Mouse (Mus musculus): Measurements from ENCODE around the gene Bpifa6. TPM values are rescaled to one million over a fixed set of nuclear protein-coding genes. Genes with fewer than 3 reads are reported as not detected.
"Not testable (repeated sequence)": the region's sequence is repeated elsewhere in the genome, so short reads cannot be mapped to it uniquely, and the experiment has no call there.

Gene Bpifa6
- polyA plus RNA-seq, 1 experiment from 2014 or later: not detected

GRCm38 (mm10) chr2:154005734-154006133 lies 31.0 kb downstream of the Bpifa6 start:
- H3K27ac ChIP-seq (ENCODE audit: low read depth, low read length): no peak overlapping the region
- WGBS: 81% methylated on average over 4 of the region's 4 CpGs
- DNase-seq (ENCODE audit: low spot score): no peak

GRCm38 (mm10) chr2:154006331-154006730 lies 31.6 kb downstream of the Bpifa6 start:
- 91% methylated on average over 2 of the region's 2 CpGs for WGBS
- Histone ChIP-seq H3K4me2 (ENCODE audit: low read depth, low read length, severe bottlenecking) (no peak overlapping the region), H3K27ac (ENCODE audit: low read depth, low read length) (no peak overlapping the region), H3K4me3 (ENCODE audit: low read depth, low read length) (no peak overlapping the region), H3K9ac (ENCODE audit: low read length) (no peak overlapping the region), H3K36me3 (ENCODE audit: control insufficient read depth, insufficient read depth, low read length) (no peaks in the 10 kb centered on the region), H3K4me1 (replicated peaks; ENCODE audit: control insufficient read depth, insufficient read depth, low read length) (no peaks in the 10 kb centered on the region), H3K27me3 (ENCODE audit: control insufficient read depth, insufficient read depth, low read length) (no peaks in the 10 kb centered on the region), H3K9me3 (ENCODE audit: control insufficient read depth, low read length) (no peaks in the 10 kb centered on the region)
- DNase-seq (ENCODE audit: low spot score): no peak
- ATAC-seq (replicated peaks; ENCODE audit: low FRiP score): no peak

More at GRCm38 (mm10) chr2:154005734-154006133, 31.0 kb downstream of the Bpifa6 start:
- Histone ChIP-seq H3K36me3 (ENCODE audit: control insufficient read depth, insufficient read depth, low read length) (no peaks in the 10 kb centered on the region), H3K9ac (ENCODE audit: low read length) (no peak overlapping the region), H3K27me3 (ENCODE audit: control insufficient read depth, insufficient read depth, low read length) (no peaks in the 10 kb centered on the region), H3K9me3 (ENCODE audit: control insufficient read depth, low read length) (no peaks in the 10 kb centered on the region), H3K4me3 (ENCODE audit: low read depth, low read length) (no peak overlapping the region), H3K4me1 (replicated peaks; ENCODE audit: control insufficient read depth, insufficient read depth, low read length) (no peaks in the 10 kb centered on the region), H3K4me2 (ENCODE audit: low read depth, low read length, severe bottlenecking) (no peak overlapping the region)
- no peak for ATAC-seq (replicated peaks; ENCODE audit: low FRiP score)

- DNase-seq (ENCODE audit: low spot score): no peak
- no peak for ATAC-seq (replicated peaks; ENCODE audit: low FRiP score)
- WGBS: 91% methylated on average over 1 of the region's 1 CpGs
Observed at GRCm38 (mm10) chr2:154007381-154007780, 32.6 kb downstream of the Bpifa6 start.

GRCm38 (mm10) chr2:154007965-154008364 lies 33.2 kb downstream of the Bpifa6 start, which contains the start of gene Bpifa2:
Bpifa2 (plus strand) TSS chr2:154008265.
- 79% methylated on average over 3 of the region's 3 CpGs for WGBS
- H3K4me2 ChIP-seq (ENCODE audit: low read depth, low read length, severe bottlenecking): no peak within 1 kb of the TSS

More at GRCm38 (mm10) chr2:154007381-154007780, 32.6 kb downstream of the Bpifa6 start:
- H3K4me3 ChIP-seq (ENCODE audit: low read depth, low read length): no peak overlapping the region
- no peak overlapping the region for H3K9ac ChIP-seq (ENCODE audit: low read length)
- H3K27me3 ChIP-seq (ENCODE audit: control insufficient read depth, insufficient read depth, low read length): no peaks in the 10 kb centered on the region
- H3K4me2 ChIP-seq (ENCODE audit: low read depth, low read length, severe bottlenecking): no peak overlapping the region
- H3K4me1 ChIP-seq (replicated peaks; ENCODE audit: control insufficient read depth, insufficient read depth, low read length): no peaks in the 10 kb centered on the region
- H3K27ac ChIP-seq (ENCODE audit: low read depth, low read length): no peak overlapping the region
- H3K9me3 ChIP-seq (ENCODE audit: control insufficient read depth, low read length): no peaks in the 10 kb centered on the region
- H3K36me3 ChIP-seq (ENCODE audit: control insufficient read depth, insufficient read depth, low read length): no peaks in the 10 kb centered on the region

GRCm38 (mm10) chr2:154017990-154018389 lies 43.2 kb downstream of the Bpifa6 start:
- DNase-seq (ENCODE audit: low spot score): no peak
- 81% methylated on average over 1 of the region's 1 CpGs for WGBS
- Histone ChIP-seq H3K36me3 (ENCODE audit: control insufficient read depth, insufficient read depth, low read length) (no peaks in the 10 kb centered on the region), H3K4me1 (replicated peaks; ENCODE audit: control insufficient read depth, insufficient read depth, low read length) (no peaks in the 10 kb centered on the region), H3K4me3 (ENCODE audit: low read depth, low read length) (no peak overlapping the region), H3K9me3 (ENCODE audit: control insufficient read depth, low read length) (no peaks in the 10 kb centered on the region), H3K9ac (ENCODE audit: low read length) (no peak overlapping the region), H3K27me3 (ENCODE audit: control insufficient read depth, insufficient read depth, low read length) (no peaks in the 10 kb centered on the region), H3K4me2 (ENCODE audit: low read depth, low read length, severe bottlenecking) (no peak overlapping the region), H3K27ac (ENCODE audit: low read depth, low read length) (no peak overlapping the region)
- no peak for ATAC-seq (replicated peaks; ENCODE audit: low FRiP score)

More at GRCm38 (mm10) chr2:154007965-154008364, 33.2 kb downstream of the Bpifa6 start, which contains the start of gene Bpifa2:
- Histone ChIP-seq H3K27ac (ENCODE audit: low read depth, low read length) (no peak within 1 kb of the TSS), H3K27me3 (ENCODE audit: control insufficient read depth, insufficient read depth, low read length) (no peaks in the 10 kb centered on the region), H3K36me3 (ENCODE audit: control insufficient read depth, insufficient read depth, low read length) (no peaks in the 10 kb centered on the region), H3K4me3 (ENCODE audit: low read depth, low read length) (no peak within 1 kb of the TSS), H3K9me3 (ENCODE audit: control insufficient read depth, low read length) (no peaks in the 10 kb centered on the region), H3K9ac (ENCODE audit: low read length) (no peak within 1 kb of the TSS), H3K4me1 (replicated peaks; ENCODE audit: control insufficient read depth, insufficient read depth, low read length) (no peaks in the 10 kb centered on the region)
- ATAC-seq (replicated peaks; ENCODE audit: low FRiP score) (no peak), DNase-seq (ENCODE audit: low spot score) (no peak)

GRCm38 (mm10) chr2:154024676-154025075 lies 49.9 kb downstream of the Bpifa6 start:
- not testable (repeated sequence) for H3K4me2 ChIP-seq (ENCODE audit: low read depth, low read length, severe bottlenecking); DNase-seq (ENCODE audit: low spot score); ATAC-seq (replicated peaks; ENCODE audit: low FRiP score); H3K27ac ChIP-seq (ENCODE audit: low read depth, low read length); H3K4me3 ChIP-seq (ENCODE audit: low read depth, low read length); H3K36me3 ChIP-seq (ENCODE audit: control insufficient read depth, insufficient read depth, low read length); H3K4me1 ChIP-seq (replicated peaks; ENCODE audit: control insufficient read depth, insufficient read depth, low read length); H3K9ac ChIP-seq (ENCODE audit: low read length); H3K9me3 ChIP-seq (ENCODE audit: control insufficient read depth, low read length); H3K27me3 ChIP-seq (ENCODE audit: control insufficient read depth, insufficient read depth, low read length)
- 92% methylated on average over 4 of the region's 4 CpGs for whole genome bisulfite sequencing

GRCm38 (mm10) chr2:154038932-154039331 lies 64.2 kb downstream of the Bpifa6 start:
- H3K4me2 ChIP-seq (ENCODE audit: low read depth, low read length, severe bottlenecking): no peak overlapping the region
- no peak overlapping the region for H3K4me3 ChIP-seq (ENCODE audit: low read depth, low read length)
- no peaks in the 10 kb centered on the region for H3K27me3 ChIP-seq (ENCODE audit: control insufficient read depth, insufficient read depth, low read length)
- H3K27ac ChIP-seq (ENCODE audit: low read depth, low read length): no peak overlapping the region
- H3K9me3 ChIP-seq (ENCODE audit: control insufficient read depth, low read length): no peaks in the 10 kb centered on the region
- WGBS: 72% methylated on average over 2 of the region's 2 CpGs
- no peaks in the 10 kb centered on the region for H3K4me1 ChIP-seq (replicated peaks; ENCODE audit: control insufficient read depth, insufficient read depth, low read length)
- ATAC-seq (replicated peaks; ENCODE audit: low FRiP score) (no peak), DNase-seq (ENCODE audit: low spot score) (peak; percentile 56)
- no peak overlapping the region for H3K9ac ChIP-seq (ENCODE audit: low read length)
- H3K36me3 ChIP-seq (ENCODE audit: control insufficient read depth, insufficient read depth, low read length): no peaks in the 10 kb centered on the region

GRCm38 (mm10) chr2:154044743-154045142 lies 70.0 kb downstream of the Bpifa6 start:
- H3K27me3 ChIP-seq (ENCODE audit: control insufficient read depth, insufficient read depth, low read length): no peaks in the 10 kb centered on the region
- H3K4me1 ChIP-seq (replicated peaks; ENCODE audit: control insufficient read depth, insufficient read depth, low read length): no peaks in the 10 kb centered on the region
- H3K9me3 ChIP-seq (ENCODE audit: control insufficient read depth, low read length): no peaks in the 10 kb centered on the region
- no peak for DNase-seq (ENCODE audit: low spot score)
- H3K4me3 ChIP-seq (ENCODE audit: low read depth, low read length): no peak overlapping the region
- ATAC-seq (replicated peaks; ENCODE audit: low FRiP score): no peak
- H3K4me2 ChIP-seq (ENCODE audit: low read depth, low read length, severe bottlenecking): no peak overlapping the region
- H3K27ac ChIP-seq (ENCODE audit: low read depth, low read length): no peak overlapping the region
- 83% methylated on average over 3 of the region's 3 CpGs for WGBS
- H3K36me3 ChIP-seq (ENCODE audit: control insufficient read depth, insufficient read depth, low read length): no peaks in the 10 kb centered on the region
- no peak overlapping the region for H3K9ac ChIP-seq (ENCODE audit: low read length)
